Mouse (Mus musculus) CH12.LX (cell line): ENCODE results near the gene Clstn1.

Experiments used
- BHLHE40 ChIP-seq: IDR thresholded peaks from 2 replicates; pipeline ENCODE4 v1.6.1; 2011; ENCODE audit warnings: mild to moderate bottlenecking, low read depth, low read length, improper control_type of control experiment
- CTCF ChIP-seq, 2 experiments: IDR thresholded peaks in 1 of 2; conservative IDR thresholded peaks in 1 of 2; 2 replicates each; pipeline ENCODE4 v1.5.1; 2011 to 2012; ENCODE audit warnings: low read depth in 2 of 2, low read length in 2 of 2, improper control_type of control experiment in 1 of 2, inconsistent platforms in 1 of 2, mild to moderate bottlenecking in 1 of 2, moderate library complexity in 1 of 2
- E2F4 ChIP-seq: IDR thresholded peaks from 2 replicates; pipeline ENCODE4 v1.6.1; 2011; ENCODE audit warnings: low read depth, low read length, improper control_type of control experiment; ENCODE audit not compliant: insufficient replicate concordance
- EP300 ChIP-seq: IDR thresholded peaks from 2 replicates; pipeline ENCODE4 v1.6.1; 2011; ENCODE audit warnings: low read length, improper control_type of control experiment
- GABPA ChIP-seq: IDR thresholded peaks from 2 replicates; pipeline ENCODE4 v1.6.1; 2012; ENCODE audit warnings: low read depth, low read length, improper control_type of control experiment, inconsistent platforms; ENCODE audit not compliant: insufficient replicate concordance
- MAX ChIP-seq: IDR thresholded peaks from 2 replicates; pipeline ENCODE4 v1.6.1; 2011; ENCODE audit warnings: low read length, improper control_type of control experiment
- MAZ ChIP-seq: IDR thresholded peaks from 2 replicates; pipeline ENCODE4 v1.6.1; 2012; ENCODE audit warnings: low read depth, mild to moderate bottlenecking, inconsistent platforms, low read length, improper control_type of control experiment, moderate library complexity
- POLR2A ChIP-seq: IDR thresholded peaks from 2 replicates; pipeline ENCODE4 v1.6.1; 2011; ENCODE audit warnings: low read depth, mild to moderate bottlenecking, improper control_type of control experiment, low read length
- UBTF ChIP-seq: IDR thresholded peaks from 2 replicates; pipeline ENCODE4 v1.6.1; 2012; ENCODE audit warnings: low read depth, mild to moderate bottlenecking, inconsistent platforms, low read length, improper control_type of control experiment, moderate library complexity
- USF1 ChIP-seq: IDR thresholded peaks from 2 replicates; pipeline ENCODE4 v1.6.1; 2014; ENCODE audit warnings: low read depth, mild to moderate bottlenecking, inconsistent platforms, low read length, improper control_type of control experiment
- USF2 ChIP-seq: conservative IDR thresholded peaks from 2 replicates; pipeline ENCODE4 v1.6.1; 2011; ENCODE audit warnings: low read depth, low read length, improper control_type of control experiment

- TF ChIP-seq POLR2A (no peak), GABPA (no peak), MAX (no peak), CTCF (conservative IDR thresholded peaks at IDR 0.05 in 1 of 2, IDR thresholded peaks at IDR 0.05 in 1 of 2; ENCODE audit: low read depth in 2 of 2, low read length in 2 of 2) (no peak), UBTF (no peak), EP300 (no peak), USF1 (no peak), MAZ (no peak), E2F4 (no peak), USF2 (no peak), BHLHE40 (peak; percentile 39; the same call in 1 of the 2 replicates)
Observed at GRCm38 (mm10) chr4:149635915-149636415, 49.7 kb downstream of the Clstn1 start.
